Mouse (Mus musculus) c-Kit-positive CD71-negative TER-119-negative erythroid progenitor cells, embryonic 14.5 days (primary cell): ENCODE results near the gene Ndufb4.
"Not testable (repeated sequence)": the region's sequence is repeated elsewhere in the genome, so short reads cannot be mapped to it uniquely, and the experiment has no call there.

ENCODE experiments used
- DNase-seq: peaks from one replicate; pipeline ENCODE4 v3.0.0-alpha.2; 2013; ENCODE audit warnings: low read depth

Ndufb4 gene

GRCm38 (mm10) chr16:37653731-37654657, at the start of gene Ndufb4:
TSS of gene Ndufb4 (minus strand) at chr16:37654453.
- DNase-seq: peak; percentile 94

DNA sequence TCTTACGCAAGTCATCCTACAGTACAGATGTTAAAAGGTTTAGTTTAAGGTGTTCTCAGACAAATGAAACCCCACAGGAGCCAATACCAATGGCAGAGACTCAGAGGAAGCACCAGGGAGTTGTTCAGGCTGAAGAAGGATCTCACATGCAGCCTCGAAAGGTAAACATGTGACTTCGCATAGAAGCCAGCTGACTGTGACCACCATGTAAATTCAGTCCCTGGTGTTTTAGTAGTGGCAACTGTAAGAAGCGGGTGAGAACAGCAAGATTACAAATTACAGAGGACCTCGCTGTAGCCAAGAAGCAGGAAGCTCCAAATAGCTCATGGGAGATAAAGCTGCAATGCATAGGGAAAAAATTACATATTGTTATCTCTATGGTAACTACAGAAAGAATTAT, 49.6 kb upstream of the Ndufb4 start:
- DNase-seq: no peak

GRCm38 (mm10) chr16:37700071-37700470, 45.8 kb upstream of the Ndufb4 start:
- DNase-seq: not testable (repeated sequence)

- DNase-seq: no peak
These were observed 44.5 kb upstream of the Ndufb4 start for GRCm38 (mm10) chr16:37698767-37699166.

- DNase-seq: no peak
These were observed 43.0 kb upstream of the Ndufb4 start for GRCm38 (mm10) chr16:37697271-37697670.

DNA sequence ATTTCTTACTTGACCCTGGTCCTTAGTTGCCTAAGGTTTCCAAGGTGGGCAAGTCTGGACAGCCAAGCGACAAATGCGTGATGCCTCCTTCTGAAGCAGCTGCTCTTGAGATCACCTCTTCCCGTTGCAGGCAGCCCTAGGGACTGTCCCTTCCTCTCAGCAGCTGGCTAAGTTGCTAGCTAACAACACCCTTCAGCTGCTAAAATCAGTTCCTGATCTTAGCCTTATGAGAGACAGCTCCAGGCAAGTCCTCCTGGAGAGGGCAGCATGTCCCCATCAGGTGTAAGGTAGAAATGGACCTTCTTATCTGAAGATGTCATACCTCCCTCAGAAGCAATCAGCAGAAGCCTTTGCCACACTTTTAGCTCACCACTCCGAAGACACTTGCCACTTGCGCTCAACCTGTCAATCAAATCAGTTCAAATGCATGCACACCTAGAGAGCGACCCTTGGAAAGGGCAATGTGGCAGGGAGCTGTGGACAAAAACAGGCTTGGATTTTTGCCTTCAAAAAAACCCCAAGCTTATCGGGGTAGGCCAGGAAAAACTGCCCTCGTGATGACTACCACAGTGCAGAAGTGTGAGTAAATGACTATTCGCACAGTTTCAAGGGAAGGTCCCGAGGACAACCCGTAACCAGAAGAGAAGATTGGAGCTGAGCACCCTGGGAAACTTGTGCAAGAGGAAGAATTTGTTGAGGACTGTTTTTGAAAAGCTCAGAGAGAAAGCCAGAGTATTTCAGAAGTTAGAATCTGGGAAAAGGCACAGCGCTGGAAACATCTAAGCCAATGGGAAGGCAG, 36.9 kb upstream of the Ndufb4 start:
- no peak for DNase-seq

GRCm38 (mm10) chr16:37690465-37690864, 36.2 kb upstream of the Ndufb4 start:
- DNase-seq: no peak

DNA sequence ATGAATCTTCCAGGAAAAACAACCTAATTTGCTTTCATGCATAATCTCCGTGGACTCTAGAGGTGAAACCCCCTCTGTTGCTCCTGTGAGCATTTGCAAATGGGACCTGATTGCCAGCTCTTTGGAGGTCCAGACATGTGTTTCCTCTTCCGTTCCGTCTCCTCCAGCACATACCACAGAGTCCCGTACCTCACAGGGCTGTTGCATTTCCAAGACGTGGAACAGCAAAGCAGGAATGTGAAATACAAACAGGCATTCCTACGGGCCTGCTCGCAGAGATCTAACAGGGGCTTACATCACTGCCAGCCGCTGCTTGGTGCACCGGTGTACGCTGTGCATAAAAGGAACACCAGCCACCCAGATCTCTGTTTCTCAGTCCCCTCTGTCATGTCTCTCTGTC, 35.7 kb upstream of the Ndufb4 start:
- DNase-seq: no peak

DNA sequence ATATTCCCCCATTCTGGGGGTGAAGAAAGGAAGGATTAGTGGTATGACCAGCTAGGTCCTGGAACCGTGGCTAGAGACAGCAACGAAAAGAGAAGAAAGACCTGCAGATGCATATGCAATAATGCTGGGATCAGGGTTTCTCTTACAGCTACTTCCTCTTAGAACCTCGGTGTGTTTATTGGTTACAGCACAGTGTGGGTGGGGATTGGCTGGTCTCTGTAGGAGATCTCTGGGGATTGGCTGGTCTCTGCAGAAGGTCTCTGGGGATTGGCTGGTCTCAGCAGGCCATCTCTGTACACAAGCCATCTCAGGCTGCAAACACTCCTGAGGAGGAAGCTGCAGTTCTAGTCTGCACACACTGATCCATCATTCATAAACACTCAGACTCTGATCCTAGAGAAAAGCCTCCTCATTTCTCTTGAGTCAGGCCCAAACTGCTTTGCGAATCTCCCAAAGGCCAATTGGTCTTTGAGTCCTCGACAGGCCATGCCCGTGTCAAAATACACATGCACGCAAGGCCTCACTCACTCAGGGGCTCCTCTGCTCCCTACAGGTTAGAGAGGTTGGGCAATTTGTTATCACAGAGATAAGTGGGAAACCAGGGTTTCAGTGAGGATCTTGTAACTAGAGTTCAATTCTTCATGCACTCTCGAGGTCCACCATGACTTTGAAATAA, 35.1 kb upstream of the Ndufb4 start:
- DNase-seq: no peak

DNA sequence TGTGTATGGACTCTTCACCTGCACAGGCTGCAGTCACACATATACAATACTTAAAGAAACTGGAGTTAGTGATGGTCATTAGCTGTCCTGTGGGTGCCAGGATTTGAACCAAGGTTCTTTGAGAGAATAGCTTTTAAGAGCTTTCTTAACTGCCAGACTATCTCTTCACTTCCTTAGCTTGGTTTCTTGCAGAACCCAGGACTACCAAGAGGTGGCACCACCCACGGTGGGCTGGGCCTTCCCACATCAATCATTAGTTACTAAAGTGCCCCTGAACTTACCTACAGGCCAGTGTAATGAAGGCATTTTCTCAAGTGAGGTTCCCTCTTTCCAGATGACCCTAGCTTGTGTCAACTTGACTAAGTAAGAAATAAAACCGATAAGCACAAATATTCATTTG, 33.9 kb upstream of the Ndufb4 start:
- DNase-seq: no peak

- DNase-seq: no peak
These were observed 33.2 kb upstream of the Ndufb4 start for GRCm38 (mm10) chr16:37687301-37687980.

- no peak for DNase-seq
These were observed 32.6 kb upstream of the Ndufb4 start for GRCm38 (mm10) chr16:37686834-37687233.

DNA sequence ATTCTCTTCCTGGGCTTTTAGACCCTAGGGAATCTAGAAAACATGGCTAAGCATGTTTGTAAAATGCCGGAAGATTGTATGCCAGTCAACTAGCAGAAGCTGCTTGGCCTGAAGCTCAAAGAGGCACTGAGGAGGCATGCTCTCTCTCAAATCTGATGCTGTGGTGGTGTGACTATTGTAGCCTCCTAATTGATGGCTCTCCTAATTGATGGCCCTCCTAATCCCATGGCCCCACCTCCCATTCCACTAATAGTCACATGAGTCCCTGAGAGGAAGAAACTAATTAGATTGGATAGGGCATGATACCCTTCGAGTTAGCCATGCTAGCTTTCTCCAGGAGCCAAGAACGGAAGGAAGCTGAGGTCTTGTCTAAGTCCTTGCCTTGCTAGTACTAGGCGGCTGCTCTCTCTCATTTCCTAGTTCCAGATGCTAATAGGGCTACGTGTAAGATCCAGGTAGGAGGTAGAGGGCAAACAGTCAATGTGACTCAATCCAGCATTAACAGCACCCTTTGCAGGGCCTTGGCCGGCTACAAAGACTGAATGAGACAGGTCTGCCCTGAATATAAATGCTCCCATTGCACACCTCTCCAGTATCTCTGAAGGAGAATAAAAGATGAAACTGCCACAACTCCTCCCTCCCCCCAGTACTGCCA, 31.8 kb upstream of the Ndufb4 start:
- DNase-seq: no peak

DNA sequence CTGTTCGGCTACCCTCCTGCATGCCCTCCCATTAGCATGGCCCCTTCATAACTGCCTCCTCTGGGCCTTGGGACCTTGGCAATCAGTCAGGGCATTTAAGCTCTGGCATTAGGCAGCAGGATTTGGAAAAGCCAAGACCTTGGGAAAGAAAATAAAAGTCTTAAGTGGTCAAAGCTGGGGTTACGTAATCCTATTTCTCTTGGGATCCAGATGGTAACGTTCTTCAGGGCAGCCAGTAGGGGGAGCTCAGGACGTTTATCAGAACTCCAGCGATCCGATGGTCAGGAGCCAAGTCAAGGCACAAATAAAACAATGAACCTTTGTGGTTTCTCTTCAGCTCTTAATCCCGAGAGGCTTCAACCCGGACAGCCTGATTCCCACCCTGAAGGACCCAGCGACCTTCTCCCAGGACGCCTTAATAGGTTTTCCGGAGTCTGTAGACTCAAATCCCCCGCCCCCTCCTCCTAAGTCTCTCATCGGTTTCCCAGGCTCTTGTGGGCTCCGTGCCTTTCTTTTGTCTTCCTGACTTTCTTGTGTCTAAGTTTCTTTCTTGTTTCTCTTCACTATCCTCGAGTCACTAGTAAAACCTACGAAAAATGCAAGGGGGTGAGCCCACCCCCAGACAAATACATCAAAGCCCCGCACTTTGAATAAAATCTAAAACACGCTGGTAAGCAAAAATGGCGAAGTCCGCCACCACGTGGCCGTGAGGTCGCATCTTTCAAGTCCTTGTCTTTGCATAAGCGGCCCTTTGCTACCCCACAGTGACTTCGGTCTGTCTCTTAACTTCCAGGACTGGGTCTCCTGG, 30.6 kb upstream of the Ndufb4 start:
- DNase-seq: peak; percentile 59

DNA sequence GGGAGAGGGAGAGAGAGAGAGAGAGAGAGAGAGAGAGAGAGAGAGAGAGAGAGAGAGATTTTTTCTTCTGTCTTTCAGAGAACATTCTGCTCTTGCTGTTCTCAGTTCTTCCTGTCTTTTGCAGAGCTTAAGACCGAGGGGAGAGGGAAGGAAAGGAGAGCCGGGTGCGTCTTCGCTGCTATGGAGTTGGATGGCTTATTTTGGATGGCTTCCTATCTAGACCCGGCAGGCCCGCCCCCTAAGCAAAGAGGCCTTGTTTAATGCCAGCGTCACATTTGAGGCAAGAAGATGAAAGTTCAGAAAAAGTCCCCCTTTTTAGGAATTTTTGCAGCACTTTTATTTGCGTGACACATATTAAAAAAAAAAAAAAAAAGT, 30.0 kb upstream of the Ndufb4 start:
- DNase-seq: no peak

- DNase-seq: no peak
These were observed 29.2 kb upstream of the Ndufb4 start for GRCm38 (mm10) chr16:37683154-37684130.

- peak; percentile 66 for DNase-seq
These were observed 28.2 kb upstream of the Ndufb4 start for GRCm38 (mm10) chr16:37682309-37682975.

- DNase-seq: no peak
These were observed 26.6 kb upstream of the Ndufb4 start for GRCm38 (mm10) chr16:37680831-37681230.

GRCm38 (mm10) chr16:37680216-37680615, 26.0 kb upstream of the Ndufb4 start:
- no peak for DNase-seq
